Mouse (Mus musculus) bone marrow macrophage, adult 2 months (primary cell): Measurements from ENCODE around the gene Nme8.

Source experiments
- CTCF ChIP-seq: IDR thresholded peaks from 2 replicates; pipeline ENCODE4 v1.5.1; 2012; ENCODE audit warnings: low read depth, mild to moderate bottlenecking, low read length, moderate library complexity
- POLR2A ChIP-seq: IDR thresholded peaks from 2 replicates; pipeline ENCODE4 v1.6.1; 2012; ENCODE audit warnings: mild to moderate bottlenecking, low read depth, low read length, borderline replicate concordance

GRCm38 (mm10) chr13:19619216-19619927 is 78.2 kb downstream of the Nme8 start, which contains the start of gene Epdr1:
- TF ChIP-seq CTCF (peak; percentile 32), POLR2A (no peak)
